18 mouse cellular contexts compared by ENCODE assay signal in the genomic region with DNA sequence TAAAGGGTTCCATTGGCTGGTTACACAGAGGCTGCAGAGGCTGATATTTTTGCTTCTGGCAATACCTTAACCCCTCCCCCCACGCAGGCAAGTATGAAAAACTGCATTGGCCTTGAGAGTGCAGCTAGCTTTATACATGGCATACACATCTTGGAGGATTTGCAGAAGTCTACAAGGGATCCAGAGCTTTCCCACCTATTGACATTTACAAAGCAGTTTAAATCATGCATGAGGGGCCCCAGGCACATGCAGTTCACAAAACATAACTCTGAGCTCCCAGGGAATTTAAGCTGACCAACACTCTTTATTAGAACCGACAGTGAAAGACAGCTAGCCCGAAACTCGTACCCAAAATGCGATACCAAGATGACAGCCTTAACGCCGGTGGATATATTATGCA.
"Had no signal": no experiment of that assay in that cellular context is flagged by ENCODE, and none has a peak within 500 bp of the region (broad histone marks: within the 10 kb centered on the region; RNA-seq: fewer than 3 reads in every experiment).

No protein-coding gene starts in this region.

- H3K4me2 ChIP-seq: liver, embryonic 15.5 days; lung, embryonic 15.5 days; midbrain, embryonic 11.5 days; midbrain, embryonic 13.5 days; neural tube, embryonic 12.5 days; stomach, embryonic 15.5 days had no signal

- H3K36me3 ChIP-seq: liver, embryonic 15.5 days; lung, embryonic 15.5 days; midbrain, embryonic 13.5 days; neural tube, embryonic 12.5 days; stomach, embryonic 15.5 days had no signal

- H3K9me3 ChIP-seq: liver, embryonic 15.5 days; lung, embryonic 15.5 days; midbrain, embryonic 13.5 days; neural tube, embryonic 12.5 days; stomach, embryonic 15.5 days had no signal

- ATAC-seq: liver, postnatal 0 days; lung, postnatal 0 days; midbrain, embryonic 13.5 days had no signal

- H3K4me1 ChIP-seq: liver, embryonic 15.5 days; lung, embryonic 15.5 days; stomach, embryonic 15.5 days had no signal

- H3K27me3 ChIP-seq: liver, embryonic 15.5 days; lung, embryonic 15.5 days; neural tube, embryonic 12.5 days; stomach, embryonic 15.5 days had no signal

- H3K27ac ChIP-seq: liver, embryonic 15.5 days; lung, embryonic 15.5 days; macrophage; midbrain, embryonic 13.5 days; neural tube, embryonic 12.5 days; stomach, embryonic 15.5 days; stomach, postnatal 0 days had no signal

- H3K4me3 ChIP-seq: liver, embryonic 15.5 days; lung, embryonic 15.5 days; megakaryocyte, embryonic 14.5 days; midbrain, embryonic 13.5 days; neural tube, embryonic 12.5 days; stomach, embryonic 15.5 days had no signal

- DNase-seq: liver, postnatal 0 days; lung, adult 2 months; lung, postnatal 14 days; lung, postnatal 36 days; right cerebral cortex, postnatal 14 days; thymus, adult 2 months; thymus, postnatal 25 days; thymus, postnatal 4 days had no signal

- H3K9ac ChIP-seq: liver, embryonic 15.5 days; liver, postnatal 0 days; lung, embryonic 15.5 days; midbrain, embryonic 13.5 days; neural tube, embryonic 12.5 days; stomach, embryonic 15.5 days had no signal
